Mouse (Mus musculus) stomach, postnatal 0 days (tissue): ENCODE measurements at regions not wholly inside any gene's neighbourhood (a gene's known extent, or its start where the extent isn't known, plus 50 kb on each side); places are given as distances from the start of the nearest gene placed in this dataset.

Source experiments
- ATAC-seq: fragments of 200-750 bp; cut with Nextera tagmentation; 2 replicates; pipeline ENCODE4 v1.8.0; 2017; ENCODE audit not compliant: low FRiP score, low TSS enrichment
- DNase-seq: peaks from one replicate; pipeline ENCODE4 v3.0.0-alpha.2; 2016; ENCODE audit warnings: low spot score
- H3K27ac ChIP-seq: fragments of 300-500 bp; sonication (generic); replicated peaks from 2 replicates; pipeline ENCODE4 v1.5.1; 2014; ENCODE audit warnings: mild to moderate bottlenecking, control low read depth
- H3K27me3 ChIP-seq: fragments of 300-500 bp; sonication (generic); 2 replicates; pipeline ENCODE4 v1.6.1; 2014; ENCODE audit warnings: low read length; ENCODE audit not compliant: control insufficient read depth, insufficient read depth
- H3K36me3 ChIP-seq: fragments of 300-500 bp; sonication (generic); 2 replicates; pipeline ENCODE4 v1.6.1; 2014; ENCODE audit warnings: low read length, mixed read lengths; ENCODE audit not compliant: control insufficient read depth, insufficient read depth
- H3K4me1 ChIP-seq: fragments of 300-500 bp; sonication (generic); replicated peaks from 2 replicates; pipeline ENCODE4 v1.6.1; 2014; ENCODE audit warnings: antibody characterized with exemption; ENCODE audit not compliant: control insufficient read depth, insufficient read depth
- H3K4me2 ChIP-seq: fragments of 300-500 bp; sonication (generic); replicated peaks from 2 replicates; pipeline ENCODE4 v1.6.1; 2014; ENCODE audit warnings: low read depth, mild to moderate bottlenecking, control low read depth, moderate library complexity
- H3K4me3 ChIP-seq: fragments of 300-500 bp; sonication (generic); 2 replicates; pipeline ENCODE4 v1.5.1; 2014; ENCODE audit warnings: low read depth, low read length, control low read depth
- H3K9ac ChIP-seq: fragments of 300-500 bp; sonication (generic); 2 replicates; pipeline ENCODE4 v1.6.1; 2014; ENCODE audit warnings: mild to moderate bottlenecking, low read length, control low read depth, mixed read lengths
- H3K9me3 ChIP-seq: fragments of 300-500 bp; sonication (generic); 2 replicates; pipeline ENCODE4 v1.6.1; 2016; ENCODE audit warnings: low read length; ENCODE audit not compliant: control insufficient read depth
- CTCF ChIP-seq: IDR thresholded peaks from 2 replicates; pipeline ENCODE4 v1.5.1; 2016; ENCODE audit warnings: antibody characterized with exemption, low read depth, mild to moderate bottlenecking, moderate library complexity
- EP300 ChIP-seq: optimal IDR thresholded peaks from 2 replicates; pipeline ENCODE3; 2016; ENCODE audit warnings: antibody characterized with exemption
- WGBS: fragments of 180-500 bp; shearing (Covaris S2); extraction: QIAGEN DNeasy Blood & Tissue Kit; methylation state at CpG from one replicate; pipeline ENCODE4 v1.1.7; 2014; 5-methylcytosine and 5-hydroxymethylcytosine counted together

- ATAC-seq (no peak), DNase-seq (no peak)
- WGBS: 69% methylated on average over 3 of the region's 3 CpGs
- no peaks in the 10 kb centered on the region for H3K9me3 ChIP-seq
- TF ChIP-seq CTCF (no peak), EP300 (no peak)
- no peaks in the 10 kb centered on the region for H3K36me3 ChIP-seq
- no peaks in the 10 kb centered on the region for H3K27me3 ChIP-seq
- H3K9ac ChIP-seq: no peak overlapping the region
- H3K4me2 ChIP-seq: no peak overlapping the region
- H3K4me3 ChIP-seq: no peak overlapping the region
- H3K27ac ChIP-seq: no peak overlapping the region
- H3K4me1 ChIP-seq: no peaks in the 10 kb centered on the region
Observed at GRCm38 (mm10) chr8:17687084-17687483, 1291.0 kb downstream of the Defb40 start.

- ATAC-seq: no peak
- H3K27ac ChIP-seq: no peak overlapping the region
Observed at GRCm38 (mm10) chr8:17664371-17665141, 1313.5 kb downstream of the Defb40 start.

DNA sequence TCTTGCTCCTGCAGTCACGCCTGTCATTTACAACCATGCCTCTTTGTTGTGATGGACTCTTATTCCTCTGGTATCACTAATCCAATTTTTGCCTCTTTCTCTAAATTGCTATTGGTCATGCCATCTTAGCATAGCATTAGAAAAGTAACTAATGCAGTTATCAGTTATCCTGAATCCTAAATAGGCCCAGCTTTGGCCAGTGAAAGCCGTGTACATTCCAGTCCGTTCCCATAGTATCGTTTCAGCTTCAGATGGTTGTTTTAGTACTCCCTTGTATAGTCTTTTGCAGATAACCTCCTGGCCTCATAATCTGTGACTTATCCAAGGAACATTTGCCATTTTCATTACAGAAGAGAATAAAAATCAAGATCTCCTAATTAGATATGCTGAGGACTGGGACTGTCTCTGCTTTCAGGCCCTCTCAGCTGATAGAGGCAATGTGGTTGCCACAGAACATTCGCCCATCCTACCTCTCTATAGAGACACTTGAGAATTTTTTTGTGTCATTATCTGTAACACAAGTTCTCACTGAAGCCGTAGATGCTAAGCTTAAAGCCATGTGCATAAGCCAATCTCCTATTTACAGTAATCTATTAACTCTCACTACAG lies 1318.2 kb downstream of the Defb40 start:
- no peak for TF ChIP-seq CTCF
- no peak for TF ChIP-seq EP300
- no peak overlapping the region for H3K27ac ChIP-seq
- DNase-seq (no peak), ATAC-seq (no peak)
- H3K27me3 ChIP-seq: no peaks in the 10 kb centered on the region
- WGBS: 75% methylated on average over 6 of the region's 6 CpGs
- H3K4me2 ChIP-seq: no peak overlapping the region
- no peak overlapping the region for H3K9ac ChIP-seq
- no peak overlapping the region for H3K4me3 ChIP-seq
- no peaks in the 10 kb centered on the region for H3K9me3 ChIP-seq
- H3K4me1 ChIP-seq: no peaks in the 10 kb centered on the region
- no peaks in the 10 kb centered on the region for H3K36me3 ChIP-seq

More at GRCm38 (mm10) chr8:17664371-17665141, 1313.5 kb downstream of the Defb40 start:
- H3K9me3 ChIP-seq: no peaks in the 10 kb centered on the region
- no peak overlapping the region for H3K9ac ChIP-seq
- 47% methylated on average over 6 of the region's 6 CpGs for WGBS
- TF ChIP-seq CTCF: peak; percentile 30
- TF ChIP-seq EP300: no peak
- no peak overlapping the region for H3K4me2 ChIP-seq
- H3K36me3 ChIP-seq: no peaks in the 10 kb centered on the region
- DNase-seq: no peak
- no peak overlapping the region for H3K4me3 ChIP-seq
- H3K27me3 ChIP-seq: no peaks in the 10 kb centered on the region
- H3K4me1 ChIP-seq: no peaks in the 10 kb centered on the region

GRCm38 (mm10) chr8:17653786-17654185 lies 1324.3 kb downstream of the Defb40 start:
- Histone ChIP-seq H3K4me2 (no peak overlapping the region), H3K36me3 (no peaks in the 10 kb centered on the region), H3K9me3 (no peaks in the 10 kb centered on the region), H3K27me3 (no peaks in the 10 kb centered on the region), H3K27ac (no peak overlapping the region), H3K4me3 (no peak overlapping the region), H3K4me1 (no peaks in the 10 kb centered on the region), H3K9ac (no peak overlapping the region)
- DNase-seq (no peak), ATAC-seq (no peak)
- WGBS: 5% methylated on average over 2 of the region's 2 CpGs
- TF ChIP-seq CTCF (no peak), EP300 (no peak)

- H3K27ac ChIP-seq: no peak overlapping the region
- no peaks in the 10 kb centered on the region for H3K4me1 ChIP-seq
- DNase-seq (no peak), ATAC-seq (no peak)
- no peak overlapping the region for H3K4me3 ChIP-seq
- H3K27me3 ChIP-seq: no peaks in the 10 kb centered on the region
- no peak overlapping the region for H3K4me2 ChIP-seq
- H3K9me3 ChIP-seq: no peaks in the 10 kb centered on the region
- H3K9ac ChIP-seq: no peak overlapping the region
- no peak for TF ChIP-seq CTCF
- no peak for TF ChIP-seq EP300
- no peaks in the 10 kb centered on the region for H3K36me3 ChIP-seq
Observed at GRCm38 (mm10) chr8:17647559-17647958, 1330.5 kb downstream of the Defb40 start.

DNA sequence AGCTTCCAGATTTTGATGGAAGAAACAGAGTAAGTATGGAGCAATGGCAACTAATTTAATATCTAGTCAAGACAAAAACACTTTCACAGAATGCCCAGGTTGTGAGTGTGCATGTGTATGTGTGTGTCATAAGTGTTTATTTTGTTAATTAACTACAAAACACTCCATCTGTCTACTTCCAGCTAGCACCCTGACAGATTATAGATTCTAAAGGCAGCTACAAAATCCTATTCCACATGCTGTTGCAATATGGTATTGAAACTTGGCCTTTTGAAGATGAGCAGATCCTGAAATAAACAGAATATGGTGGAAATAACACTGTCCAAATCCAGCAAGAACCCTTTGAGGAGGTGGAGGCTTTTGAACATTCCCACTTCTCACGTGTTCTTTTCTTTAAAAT lies 1356.9 kb downstream of the Defb40 start:
- no peaks in the 10 kb centered on the region for H3K27me3 ChIP-seq
- no peaks in the 10 kb centered on the region for H3K9me3 ChIP-seq
- TF ChIP-seq EP300 (no peak), CTCF (no peak)
- H3K4me2 ChIP-seq: no peak overlapping the region
- no peak overlapping the region for H3K4me3 ChIP-seq
- H3K36me3 ChIP-seq: no peaks in the 10 kb centered on the region
- no peak overlapping the region for H3K27ac ChIP-seq
- no peaks in the 10 kb centered on the region for H3K4me1 ChIP-seq
- WGBS: 22% methylated on average over 1 of the region's 1 CpGs
- no peak for DNase-seq
- ATAC-seq: no peak
- no peak overlapping the region for H3K9ac ChIP-seq
